Mouse (Mus musculus): ENCODE measurements around the gene Tenm3.
A peak's percentile ranks its signal among the peaks of the same experiment; 100 is the strongest.

Gene Tenm3

DNA sequence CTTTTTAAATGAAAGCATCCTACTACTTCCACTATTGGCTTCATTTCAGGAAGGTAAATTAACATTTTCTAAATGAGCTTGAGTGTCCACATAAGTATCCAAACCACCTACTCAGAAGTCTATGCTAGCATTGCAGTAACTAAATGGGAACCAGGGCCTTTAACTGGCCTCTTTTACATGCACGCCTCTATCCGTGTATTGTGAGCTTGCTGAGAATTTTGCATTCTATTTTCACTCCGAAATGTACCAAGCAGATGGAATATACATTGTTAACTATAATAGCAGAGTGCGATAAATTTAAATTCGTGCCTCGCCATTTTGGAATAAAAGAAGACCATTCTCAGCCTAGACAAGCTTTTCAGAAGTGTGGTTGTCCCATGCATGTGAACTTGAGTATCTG, 521.5 kb downstream of the Tenm3 start:
- no peak for DNase-seq (ENCODE audit: low spot score)

DNA sequence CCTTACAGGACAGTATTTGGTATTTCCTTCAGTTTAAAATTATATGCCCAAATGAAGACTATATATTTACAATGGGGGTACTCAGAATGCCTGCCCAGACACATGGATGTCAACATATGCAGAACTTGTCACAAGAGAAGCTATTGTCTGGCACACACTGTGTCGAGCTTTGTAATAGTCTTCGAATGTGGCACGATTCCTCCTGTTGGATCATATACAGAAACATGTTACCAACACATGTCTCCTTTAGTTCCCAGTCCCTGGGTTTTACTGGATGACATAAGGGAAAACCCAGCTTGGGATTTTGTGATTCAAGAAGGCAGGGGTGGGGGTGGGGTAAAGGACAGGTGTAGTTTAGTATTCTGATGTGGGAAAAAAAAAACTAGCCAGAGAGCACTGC, 524.1 kb downstream of the Tenm3 start:
- no peak for DNase-seq (ENCODE audit: low spot score)

DNA sequence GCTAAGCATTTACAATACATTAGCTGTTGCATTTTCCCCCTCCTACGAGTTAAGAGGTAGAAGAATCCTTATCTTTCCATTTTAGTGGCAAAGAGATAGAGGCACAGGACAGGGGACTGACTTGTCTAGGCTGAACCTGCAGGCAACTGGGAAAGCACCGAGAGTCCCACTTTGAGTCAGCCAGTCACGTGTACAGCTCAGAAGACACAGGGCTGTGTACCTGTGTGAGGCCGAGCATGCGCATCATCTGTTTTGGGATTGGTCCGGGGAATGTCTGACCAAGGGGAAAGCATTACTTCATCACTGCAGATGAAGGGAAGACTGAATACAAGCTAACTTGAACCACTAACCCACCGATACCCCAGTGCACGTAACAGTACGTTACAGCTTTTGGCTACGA, 526.3 kb downstream of the Tenm3 start:
- DNase-seq (ENCODE audit: low spot score) = no peak

- no peak for DNase-seq (ENCODE audit: low spot score)
Measured at GRCm38 (mm10) chr8:48315605-48316004, 528.1 kb downstream of the Tenm3 start.

DNA sequence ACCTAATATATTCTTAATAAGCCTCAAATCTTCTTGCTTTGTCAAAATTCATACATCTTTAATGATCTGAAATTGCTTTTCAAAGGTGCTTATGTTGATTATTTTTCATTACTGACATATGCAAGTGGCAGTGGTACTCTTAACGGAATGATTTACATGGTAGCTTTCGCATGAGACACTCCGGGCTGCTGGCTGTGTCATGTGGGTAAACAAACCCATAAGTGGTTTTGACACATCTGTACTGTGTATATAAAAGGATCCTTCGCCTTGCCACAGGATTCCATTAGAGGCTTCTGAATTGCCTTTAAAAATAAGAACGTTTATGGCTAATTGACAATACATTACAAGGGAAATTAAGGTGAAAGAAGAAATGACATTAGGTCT, 529.8 kb downstream of the Tenm3 start:
- no peak for DNase-seq (ENCODE audit: low spot score)

GRCm38 (mm10) chr8:48313210-48313984, 530.4 kb downstream of the Tenm3 start:
- DNase-seq (ENCODE audit: low spot score) = no peak

DNA sequence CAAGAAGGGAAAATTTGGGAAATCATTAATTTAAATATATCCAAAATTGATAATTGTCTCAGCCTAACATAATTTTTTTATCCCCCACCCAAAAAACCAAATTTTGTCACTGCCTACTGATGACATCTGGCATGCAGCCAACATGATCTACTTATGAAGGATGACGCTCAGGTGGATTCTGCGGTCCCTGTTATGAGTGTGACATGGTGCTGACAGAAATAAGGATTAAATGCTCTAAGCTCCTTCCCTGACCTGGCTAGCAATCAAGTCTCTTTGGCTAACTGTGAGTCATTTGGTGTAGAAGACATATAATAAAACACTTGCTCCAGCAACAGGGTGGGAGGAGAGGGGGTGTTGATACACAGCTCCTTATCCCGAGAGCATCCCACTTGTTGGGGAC, 532.0 kb downstream of the Tenm3 start:
- no peak for DNase-seq (ENCODE audit: low spot score)

GRCm38 (mm10) chr8:48310240-48310849, 533.4 kb downstream of the Tenm3 start:
- DNase-seq (ENCODE audit: low spot score) = no peak

- peak; percentile 38 for DNase-seq (ENCODE audit: low spot score)
Measured at GRCm38 (mm10) chr8:48309191-48309987, 534.4 kb downstream of the Tenm3 start.

- no peak for DNase-seq (ENCODE audit: low spot score)
Measured at GRCm38 (mm10) chr8:48304224-48304623, 539.5 kb downstream of the Tenm3 start.

DNA sequence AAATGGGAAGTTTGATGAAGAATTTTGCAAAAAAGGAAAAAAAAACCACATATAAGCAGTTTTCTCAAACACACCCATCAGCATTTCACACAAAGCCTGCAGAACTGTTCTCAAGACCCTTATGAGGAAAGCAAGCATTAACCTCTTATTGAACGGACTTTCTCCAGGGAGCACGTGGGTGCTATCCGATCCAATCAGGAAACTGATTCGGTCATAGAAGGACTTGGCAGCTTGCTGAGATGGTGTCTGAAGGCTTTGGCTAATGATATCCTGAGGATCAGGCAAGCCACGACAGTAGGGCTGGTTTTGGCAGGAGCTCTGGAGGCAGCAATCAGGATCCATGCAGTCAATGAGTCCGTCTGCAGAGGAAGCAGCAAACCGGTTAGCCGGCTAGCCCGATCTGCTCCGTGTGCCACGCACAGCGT, 543.1 kb downstream of the Tenm3 start:
- peak; percentile 14 for DNase-seq (ENCODE audit: low spot score)

- DNase-seq (ENCODE audit: low spot score) = no peak
Measured at GRCm38 (mm10) chr8:48300061-48300460, 543.7 kb downstream of the Tenm3 start.

DNA sequence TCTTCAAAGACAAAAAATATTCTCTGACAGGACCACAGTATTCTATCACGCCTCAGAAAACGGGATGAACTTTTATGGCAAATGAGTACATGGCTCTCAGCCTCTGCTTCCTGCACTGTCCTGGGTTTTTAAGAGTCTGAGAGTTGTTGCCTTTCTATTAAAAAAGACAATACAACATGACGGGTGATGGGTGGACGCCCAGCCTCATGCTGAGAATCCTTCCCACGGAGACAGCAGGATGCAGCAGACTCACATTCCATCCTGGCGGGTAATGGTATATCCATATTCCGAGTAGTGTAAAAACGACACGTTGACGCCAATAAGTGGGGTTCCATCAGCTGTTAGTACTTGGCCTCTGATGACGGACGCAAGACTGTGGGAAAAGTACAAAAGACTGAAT, 544.4 kb downstream of the Tenm3 start:
- no peak for DNase-seq (ENCODE audit: low spot score)

DNA sequence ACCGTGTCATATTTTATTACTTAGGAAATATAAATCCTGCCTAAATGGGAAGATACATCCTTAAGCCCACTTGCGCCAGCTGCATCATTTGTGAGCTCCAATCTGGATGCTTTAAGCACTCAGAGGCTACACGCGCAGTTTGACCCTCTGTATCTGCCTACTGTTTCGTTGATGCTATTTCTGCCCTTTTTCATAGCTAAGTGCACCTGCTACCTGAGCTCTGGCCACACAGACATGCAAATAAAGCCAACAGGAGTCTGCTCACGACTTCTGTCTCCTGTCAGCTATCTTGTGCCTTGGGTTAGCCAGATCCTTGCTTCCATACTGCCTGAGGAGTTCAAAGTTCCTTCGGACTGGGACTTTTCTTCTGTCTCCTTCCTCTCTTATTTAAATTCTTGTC, 547.4 kb downstream of the Tenm3 start:
- DNase-seq (ENCODE audit: low spot score) = no peak

DNA sequence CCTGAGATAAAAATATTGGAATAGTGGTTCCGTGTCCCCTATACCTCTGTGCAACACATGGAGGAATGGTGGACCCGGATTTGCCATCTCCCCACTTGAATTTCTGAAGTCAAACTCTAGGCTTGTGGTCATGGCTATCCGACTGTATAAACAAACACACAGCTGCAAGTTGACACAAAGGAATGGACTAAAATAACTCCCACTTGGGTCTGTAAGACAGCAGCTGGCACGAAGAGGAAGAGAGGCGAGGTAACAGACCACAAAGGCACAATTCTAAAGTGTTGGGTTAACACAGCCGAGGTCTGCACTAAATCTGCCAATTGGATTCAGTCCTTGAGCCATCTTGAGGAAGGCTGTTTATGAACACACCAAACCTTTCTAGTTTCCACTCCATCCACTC, 548.2 kb downstream of the Tenm3 start:
- no peak for DNase-seq (ENCODE audit: low spot score)

GRCm38 (mm10) chr8:48293797-48294196, 550.0 kb downstream of the Tenm3 start:
- DNase-seq (ENCODE audit: low spot score) = no peak

DNA sequence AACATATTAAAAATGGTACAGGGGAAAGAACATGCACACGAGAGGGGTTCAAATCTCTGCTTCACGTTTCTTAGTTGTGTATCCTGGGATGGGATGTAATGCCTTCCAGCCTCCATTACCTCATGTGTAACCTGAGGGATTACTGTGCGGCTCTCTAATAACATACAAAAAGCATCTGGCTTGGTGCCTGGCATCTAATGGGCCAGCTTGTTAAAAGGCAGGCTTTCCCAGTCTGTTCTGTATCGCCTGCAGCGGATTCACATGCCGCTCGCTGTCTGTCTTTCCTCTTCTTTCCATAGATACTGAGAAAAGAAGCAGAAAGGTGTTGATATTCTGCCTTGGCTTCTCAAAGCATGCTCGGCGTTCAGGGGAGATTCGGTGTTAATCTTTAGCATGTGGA, 558.3 kb downstream of the Tenm3 start:
- DNase-seq (ENCODE audit: low spot score) = no peak

DNA sequence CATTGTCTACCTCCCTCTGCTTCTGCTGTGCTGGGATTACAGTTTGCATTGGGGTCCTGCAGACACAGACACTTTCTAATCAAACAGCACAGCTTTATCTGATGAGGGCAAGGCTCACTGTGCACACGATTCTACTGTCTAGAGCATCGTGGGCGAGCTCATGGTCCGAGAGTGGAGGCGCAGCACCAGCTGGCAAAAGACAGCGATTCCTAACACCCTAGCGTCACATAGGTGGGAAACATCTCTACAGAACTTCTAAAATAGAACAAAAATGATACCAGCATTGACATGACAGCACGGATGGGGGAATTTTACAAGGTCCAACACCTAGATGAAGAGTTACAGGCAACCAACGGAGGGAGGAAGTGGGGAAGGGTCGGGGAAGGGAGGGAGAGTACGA, 561.9 kb downstream of the Tenm3 start:
- DNase-seq (ENCODE audit: low spot score) = no peak

DNA sequence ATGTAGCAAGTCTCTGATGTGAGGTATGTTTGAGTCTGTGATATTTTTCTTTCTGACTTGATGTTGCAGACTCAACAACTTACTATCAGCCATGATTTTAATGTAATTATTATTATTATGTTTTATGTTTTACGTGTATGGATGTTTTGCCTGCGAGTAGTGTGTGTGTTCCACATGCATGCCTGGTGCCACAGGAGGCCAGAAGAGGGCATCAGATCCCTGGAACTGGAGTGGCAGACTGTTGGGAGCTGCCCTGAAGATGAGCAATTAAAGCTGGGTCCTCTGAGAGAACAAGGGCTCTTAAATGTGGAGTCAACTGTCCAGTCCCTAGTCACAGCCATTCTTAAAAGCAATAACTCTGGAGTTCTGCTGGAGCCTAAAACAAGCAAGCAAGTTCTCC, 564.4 kb downstream of the Tenm3 start:
- DNase-seq (ENCODE audit: low spot score) = no peak

- DNase-seq (ENCODE audit: low spot score) = no peak
Measured at GRCm38 (mm10) chr8:48277986-48278635, 565.6 kb downstream of the Tenm3 start.

DNA sequence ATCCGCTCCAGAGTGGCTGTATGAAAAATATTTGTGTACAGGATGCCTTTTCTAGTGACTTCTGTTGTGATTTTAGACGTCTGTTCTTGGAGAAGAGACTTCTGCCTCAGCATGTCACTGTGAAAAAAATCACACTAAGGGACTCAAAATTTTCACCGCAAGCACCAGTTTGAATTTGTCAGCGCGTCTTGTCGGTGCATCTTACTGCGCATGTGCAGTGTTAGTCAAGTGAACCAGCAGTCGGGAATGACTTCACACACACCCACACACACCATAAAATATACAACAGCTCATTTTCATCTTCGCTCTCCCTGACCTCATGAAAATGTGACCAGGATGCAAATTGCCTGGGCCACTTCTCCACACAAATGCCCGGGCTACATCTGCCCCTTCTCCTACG, 568.7 kb downstream of the Tenm3 start:
- no peak for DNase-seq (ENCODE audit: low spot score)

DNA sequence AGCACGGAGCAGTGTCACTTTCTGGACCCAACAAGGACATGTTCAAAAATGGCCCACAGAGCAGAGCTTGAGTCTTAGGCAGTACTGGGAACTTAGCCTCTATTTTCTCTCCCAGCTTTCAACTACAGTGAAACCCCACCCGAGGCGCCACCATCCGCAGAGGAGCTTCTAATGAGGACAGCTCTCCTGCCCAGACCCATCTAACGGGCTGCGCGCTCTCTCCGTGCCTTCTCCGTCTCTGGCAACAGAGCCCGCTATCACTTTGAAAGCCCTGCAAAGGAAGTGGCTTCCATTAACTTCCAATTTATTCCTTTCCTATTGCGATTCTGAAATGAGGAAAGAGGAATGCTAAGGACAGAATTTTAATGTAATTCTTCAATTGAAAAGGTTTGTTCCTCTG, 569.2 kb downstream of the Tenm3 start:
- DNase-seq (ENCODE audit: low spot score) = no peak

DNA sequence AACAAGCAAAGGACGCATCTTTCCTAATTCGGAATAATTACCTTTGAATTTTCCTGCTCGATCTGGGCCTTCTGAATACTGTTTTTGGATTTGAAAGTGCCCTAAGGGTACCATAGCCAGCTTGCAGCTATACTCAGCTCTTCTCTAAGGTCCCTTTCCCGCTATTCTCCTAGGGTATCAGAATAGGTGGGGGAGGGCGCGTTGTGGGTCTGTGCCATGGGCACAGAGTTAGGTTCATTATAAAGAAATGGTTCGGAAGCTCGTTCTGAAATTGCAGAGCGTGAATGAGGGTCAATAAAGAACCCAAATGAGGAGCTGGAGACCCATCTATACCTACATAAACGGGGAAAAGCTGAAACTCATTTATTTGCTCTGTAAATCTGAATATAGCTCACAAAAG, 575.1 kb downstream of the Tenm3 start:
- no peak for DNase-seq (ENCODE audit: low spot score)

All from urinary bladder, postnatal 14 days (tissue).